Mouse (Mus musculus): ENCODE results near the gene Khnyn. TPM values are rescaled to one million over a fixed set of nuclear protein-coding genes. Genes with fewer than 3 reads are reported as not detected.

Khnyn gene
- polyA plus RNA-seq, 1 experiment from 2014 or later: 13.1 TPM

DNA sequence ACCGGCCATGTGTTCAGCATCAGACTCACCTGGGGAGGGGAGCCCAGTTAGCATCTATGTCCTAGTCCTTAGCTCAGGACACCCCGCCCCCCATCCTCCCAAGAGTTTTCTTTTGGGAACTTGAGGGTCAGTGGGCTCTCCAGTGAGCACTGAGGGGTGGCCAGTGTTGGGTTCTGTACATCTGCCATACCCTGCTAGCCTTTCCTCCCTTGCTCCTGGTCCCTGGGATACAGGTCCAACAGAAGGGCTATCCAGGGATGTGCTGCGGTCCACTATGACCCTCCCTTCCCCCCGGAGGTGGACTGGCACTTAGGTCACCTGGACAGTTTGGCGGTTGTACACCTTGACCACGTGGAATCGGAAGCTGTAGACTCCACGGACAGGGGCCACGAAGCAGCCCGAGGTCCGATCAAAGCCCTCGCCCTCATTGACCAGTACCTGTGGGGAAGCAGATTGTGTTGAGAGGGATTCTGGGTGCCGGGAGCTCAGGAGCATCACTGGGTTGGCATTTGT is 1.5 kb upstream of the Khnyn start:
- 96% methylated on average over 13 of the region's 13 CpGs for WGBS (ENCODE audit: missing documents)
- peaks cover 18% of the 10 kb centered on the region for H3K36me3 ChIP-seq (ENCODE audit: inconsistent target)
- peaks cover 19% of the 10 kb centered on the region for H3K79me2 ChIP-seq (ENCODE audit: inconsistent target)
- no peak overlapping the region for H3K27ac ChIP-seq
- H3K4me3 ChIP-seq (ENCODE audit: inconsistent target): no peak overlapping the region

DNA sequence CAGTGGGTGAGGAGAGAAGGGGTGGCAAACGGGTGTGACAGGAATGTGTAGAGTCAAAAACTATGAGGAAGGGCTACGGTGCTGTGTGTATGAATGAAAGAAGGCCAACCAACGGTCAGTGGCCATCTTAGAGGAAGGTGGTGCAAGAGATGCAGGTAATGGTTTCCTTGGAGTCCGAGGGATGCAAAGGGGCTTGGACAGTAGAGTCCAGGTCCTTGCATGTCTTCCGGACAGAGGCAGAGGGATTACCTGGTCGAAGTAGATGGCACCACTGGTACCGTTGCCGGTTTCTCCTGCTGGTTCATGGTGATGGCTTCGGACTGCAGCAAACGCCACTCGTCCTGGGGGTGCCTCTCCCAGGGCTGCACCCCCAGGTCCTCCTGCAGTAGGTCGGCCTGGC is 1.1 kb upstream of the Khnyn start:
- H3K27ac ChIP-seq: no peak overlapping the region
- H3K4me3 ChIP-seq (ENCODE audit: inconsistent target): no peak overlapping the region
- H3K79me2 ChIP-seq (ENCODE audit: inconsistent target): peaks cover 19% of the 10 kb centered on the region
- H3K36me3 ChIP-seq (ENCODE audit: inconsistent target): peaks cover 23% of the 10 kb centered on the region
- WGBS (ENCODE audit: missing documents): 96% methylated on average over 12 of the region's 12 CpGs

DNA sequence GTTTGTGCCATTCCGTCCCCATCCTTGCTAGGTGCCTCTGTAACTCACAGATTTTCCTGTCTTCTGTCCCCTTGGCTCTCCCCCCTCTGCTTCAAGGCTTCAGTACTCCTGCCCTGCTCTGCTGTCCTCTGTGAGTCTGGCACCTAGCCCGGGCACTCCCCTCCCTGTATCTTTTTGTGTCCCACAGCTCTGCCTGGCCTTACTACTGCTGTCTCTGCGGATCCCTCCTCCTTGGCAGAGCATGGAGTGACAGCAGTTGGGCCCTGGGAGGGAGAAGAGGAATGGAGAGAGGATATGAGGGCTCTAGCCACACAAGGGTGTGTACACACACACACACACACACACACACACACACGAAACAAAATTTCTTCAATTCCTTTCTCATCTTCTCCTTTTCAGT is 581 bp upstream of the Khnyn start, which contains the start of gene Cbln3:
TSS of gene Cbln3 (minus strand) at position 227 of the 400 bp plus-strand sequence.
- WGBS (ENCODE audit: missing documents): 73% methylated on average over 4 of the region's 4 CpGs
- Histone ChIP-seq H3K36me3 (ENCODE audit: inconsistent target) (peaks cover 28% of the 10 kb centered on the region), H3K4me3 (ENCODE audit: inconsistent target) (peak within 1 kb of the TSS; percentile 84), H3K27ac (peak within 1 kb of the TSS; percentile 80), H3K79me2 (ENCODE audit: inconsistent target) (peaks cover 19% of the 10 kb centered on the region)

DNA sequence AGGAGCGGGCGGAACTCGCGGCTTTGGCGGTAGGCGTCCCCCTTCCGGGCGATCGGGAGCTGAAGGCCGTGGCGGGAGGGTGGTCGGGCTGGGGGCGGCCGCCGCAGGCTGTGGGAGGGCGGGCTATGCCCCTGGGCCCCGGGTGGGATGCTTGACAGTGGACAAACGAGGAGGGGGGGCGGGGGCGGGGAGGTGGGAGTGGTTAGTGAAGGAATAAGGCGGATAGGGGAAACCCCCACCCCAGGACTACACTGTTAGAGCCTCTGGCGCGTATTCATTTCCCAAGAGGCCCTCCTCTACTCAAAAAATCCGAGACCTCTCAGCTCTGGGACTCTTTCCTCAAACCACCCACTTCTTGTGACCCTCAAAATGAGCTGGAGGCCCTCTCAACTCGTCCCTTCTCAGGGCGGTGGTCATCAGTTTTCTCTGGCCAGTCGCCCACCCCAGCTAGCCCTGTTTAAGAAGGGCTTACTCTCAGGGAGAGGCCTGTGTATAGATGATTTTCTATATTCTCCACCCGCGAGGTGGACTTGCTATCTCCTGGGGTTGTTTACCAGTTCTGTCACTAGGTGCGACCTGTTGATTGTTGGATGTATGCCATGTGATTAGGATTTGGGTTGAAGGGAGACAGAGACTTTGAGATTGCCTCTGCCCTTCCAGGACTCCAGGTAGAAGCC is 505 bp downstream of the Khnyn start:
- Histone ChIP-seq H3K4me3 (ENCODE audit: inconsistent target) (peak overlapping the region; percentile 84), H3K36me3 (ENCODE audit: inconsistent target) (peaks cover 39% of the 10 kb centered on the region), H3K79me2 (ENCODE audit: inconsistent target) (peaks cover 19% of the 10 kb centered on the region), H3K27ac (peak overlapping the region; percentile 80)
- under 1% methylated on average over 17 of the region's 30 CpGs for WGBS (ENCODE audit: missing documents)

DNA sequence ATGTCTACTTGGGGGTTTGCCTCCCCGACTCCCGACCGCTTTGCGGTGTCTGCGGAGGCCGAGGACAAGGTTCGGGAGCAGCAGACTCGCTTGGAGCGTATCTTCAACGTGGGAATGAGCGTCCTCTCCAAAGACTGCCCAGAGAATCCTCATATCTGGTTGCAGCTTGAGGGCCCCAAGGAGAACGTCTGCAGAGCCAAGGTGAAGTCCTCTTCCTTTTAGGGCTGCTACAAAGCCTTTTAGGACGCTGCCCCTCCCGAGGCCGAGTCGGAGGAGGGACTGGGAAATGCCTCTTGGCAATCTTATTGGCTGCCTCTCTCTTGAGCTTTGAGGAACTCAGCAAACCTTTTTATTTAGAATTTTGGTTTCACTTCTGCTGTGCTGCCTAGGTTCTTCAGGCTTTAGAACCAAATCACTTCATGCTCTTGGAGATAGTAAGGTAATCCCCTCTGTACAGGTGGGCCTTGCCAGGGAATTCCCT is 1.1 kb downstream of the Khnyn start:
- Histone ChIP-seq H3K79me2 (ENCODE audit: inconsistent target) (peaks cover 19% of the 10 kb centered on the region), H3K4me3 (ENCODE audit: inconsistent target) (peak overlapping the region; percentile 84), H3K27ac (peak overlapping the region; percentile 80), H3K36me3 (ENCODE audit: inconsistent target) (peaks cover 44% of the 10 kb centered on the region)
- 1% methylated on average over 16 of the region's 16 CpGs for WGBS (ENCODE audit: missing documents)

DNA sequence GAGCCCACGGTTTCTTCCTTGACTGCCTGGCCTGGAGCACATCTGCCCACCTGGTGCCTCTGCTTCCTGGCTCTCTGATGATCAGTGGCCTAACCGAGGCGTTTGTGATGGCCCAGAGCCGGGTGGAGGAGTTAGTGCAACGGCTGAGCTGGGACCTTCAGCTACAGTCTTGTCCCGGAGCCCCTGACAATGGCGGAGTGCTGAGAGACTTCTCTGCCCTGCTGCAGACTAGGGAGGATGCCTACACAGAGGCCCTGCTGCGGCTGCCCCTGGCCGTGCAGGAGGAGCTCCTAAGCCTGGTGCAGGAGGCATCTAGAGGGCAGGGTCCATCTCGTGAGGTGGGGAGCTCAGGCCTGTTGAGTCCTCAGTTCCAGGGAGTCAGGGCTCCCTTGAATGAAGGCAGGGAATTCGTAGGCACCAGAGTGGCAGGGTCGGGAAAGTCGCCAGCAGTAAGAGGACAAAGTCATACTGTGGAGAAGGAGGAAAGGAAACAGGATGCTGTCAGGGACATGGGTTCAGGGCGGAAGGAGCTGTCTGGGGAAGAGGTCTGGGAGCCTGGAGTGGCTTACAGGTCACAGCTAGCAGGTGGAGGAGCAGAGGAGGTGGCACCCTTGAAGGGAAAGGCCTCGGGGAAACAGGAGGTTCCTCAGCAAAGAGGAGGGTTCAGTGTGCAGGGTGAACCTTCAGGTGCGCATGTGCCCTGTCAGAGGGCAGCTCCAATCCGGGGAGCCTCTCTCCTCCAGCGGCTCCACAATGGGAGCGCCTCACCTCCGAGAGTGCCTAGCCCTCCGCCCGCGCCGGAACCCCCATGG is 2.0 kb downstream of the Khnyn start:
- Histone ChIP-seq H3K27ac (peak overlapping the region; percentile 80), H3K36me3 (ENCODE audit: inconsistent target) (peaks cover 53% of the 10 kb centered on the region), H3K4me3 (ENCODE audit: inconsistent target) (peak overlapping the region; percentile 84; the same call in 1 of the 2 replicates), H3K79me2 (ENCODE audit: inconsistent target) (peaks cover 19% of the 10 kb centered on the region)
- 86% methylated on average over 23 of the region's 24 CpGs for WGBS (ENCODE audit: missing documents)

DNA sequence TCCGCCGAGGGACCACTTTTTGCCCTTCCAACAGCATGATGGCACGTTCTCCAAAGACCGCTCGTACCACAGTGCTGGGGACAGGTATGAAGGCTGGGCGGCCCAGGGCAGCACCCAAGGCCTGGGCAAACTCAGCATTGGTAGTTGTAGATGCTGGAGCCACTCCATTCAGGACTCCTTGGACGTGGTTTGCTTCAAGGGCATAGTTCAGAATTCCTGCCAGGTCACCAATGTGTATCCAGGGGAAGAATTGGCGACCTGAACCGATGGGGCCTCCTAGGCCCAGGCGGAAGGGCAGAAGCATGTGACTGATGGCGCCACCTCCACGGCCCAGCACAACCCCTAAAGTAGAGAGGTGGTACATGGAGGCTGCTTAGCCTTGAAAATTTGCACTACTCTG is 12.9 kb downstream of the Khnyn start:
- Histone ChIP-seq H3K27ac (no peak overlapping the region), H3K79me2 (ENCODE audit: inconsistent target) (no peaks in the 10 kb centered on the region), H3K36me3 (ENCODE audit: inconsistent target) (peaks cover 40% of the 10 kb centered on the region), H3K4me3 (ENCODE audit: inconsistent target) (no peak overlapping the region)
- WGBS (ENCODE audit: missing documents): 94% methylated on average over 12 of the region's 12 CpGs

DNA sequence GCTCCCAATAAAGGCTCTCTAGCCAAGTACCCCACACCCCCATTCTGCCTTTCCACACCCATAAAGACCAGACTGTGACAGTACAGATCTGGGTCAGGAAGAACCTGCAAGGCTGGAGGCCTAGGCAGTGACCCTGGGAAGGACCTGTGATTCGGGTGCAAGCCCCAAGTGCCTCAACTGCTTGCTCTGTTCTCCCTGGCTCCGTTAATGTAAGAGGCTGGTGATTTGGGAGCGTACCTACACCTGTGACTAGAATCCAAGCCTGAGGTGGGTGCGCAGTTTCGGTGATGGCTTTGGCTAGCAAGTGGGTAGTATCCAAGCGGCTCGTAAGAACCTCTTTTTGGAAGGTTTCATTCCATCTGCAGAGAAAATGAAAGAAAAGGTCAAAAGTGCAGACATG is 14.2 kb downstream of the Khnyn start:
- H3K27ac ChIP-seq: no peak overlapping the region
- no peaks in the 10 kb centered on the region for H3K79me2 ChIP-seq (ENCODE audit: inconsistent target)
- WGBS (ENCODE audit: missing documents): 93% methylated on average over 7 of the region's 7 CpGs
- H3K36me3 ChIP-seq (ENCODE audit: inconsistent target): peaks cover 27% of the 10 kb centered on the region
- H3K4me3 ChIP-seq (ENCODE audit: inconsistent target): no peak overlapping the region

DNA sequence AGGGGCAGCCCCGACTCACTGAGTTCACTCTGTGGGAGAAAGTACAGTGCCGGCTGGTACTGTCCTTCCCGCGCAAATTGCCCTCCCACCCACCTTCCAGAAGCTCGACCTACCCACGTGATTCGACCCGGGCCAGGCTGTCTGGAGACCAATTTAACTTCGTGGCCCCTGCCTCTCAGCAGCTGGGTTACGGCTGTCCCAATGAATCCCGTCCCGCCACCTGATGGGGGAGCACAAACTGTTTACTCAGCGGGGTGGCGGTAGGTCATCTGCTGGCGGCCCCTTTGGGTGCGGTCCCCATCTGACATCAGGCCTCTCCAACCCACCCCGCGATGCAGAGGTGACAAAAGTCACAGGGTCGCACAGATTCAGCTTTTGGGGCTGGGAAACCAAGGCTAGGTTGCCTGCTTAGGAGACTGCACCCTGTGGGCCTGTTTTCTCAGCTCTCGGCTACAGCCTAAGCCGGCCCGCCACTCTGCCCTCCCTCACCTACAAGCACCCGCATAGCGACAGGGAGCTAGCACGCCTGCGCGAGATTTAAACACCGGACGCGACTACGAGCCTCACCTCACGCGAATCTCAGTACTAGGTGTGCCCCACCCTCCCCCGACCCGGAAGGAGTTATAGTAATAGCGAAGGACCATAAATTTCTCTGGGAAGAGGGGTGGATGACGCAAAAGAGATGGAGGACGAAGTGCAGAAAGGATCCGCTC is 15.1 kb downstream of the Khnyn start, which contains the start of gene Sdr39u1:
TSS of gene Sdr39u1 (minus strand) at position 593 of the 713 bp plus-strand sequence.
- 9% methylated on average over 39 of the region's 39 CpGs for WGBS (ENCODE audit: missing documents)
- Histone ChIP-seq H3K4me3 (ENCODE audit: inconsistent target) (peak within 1 kb of the TSS; percentile 19; the same call in 1 of the 2 replicates), H3K27ac (no peak within 1 kb of the TSS), H3K36me3 (ENCODE audit: inconsistent target) (peaks cover 18% of the 10 kb centered on the region), H3K79me2 (ENCODE audit: inconsistent target) (no peaks in the 10 kb centered on the region)

DNA sequence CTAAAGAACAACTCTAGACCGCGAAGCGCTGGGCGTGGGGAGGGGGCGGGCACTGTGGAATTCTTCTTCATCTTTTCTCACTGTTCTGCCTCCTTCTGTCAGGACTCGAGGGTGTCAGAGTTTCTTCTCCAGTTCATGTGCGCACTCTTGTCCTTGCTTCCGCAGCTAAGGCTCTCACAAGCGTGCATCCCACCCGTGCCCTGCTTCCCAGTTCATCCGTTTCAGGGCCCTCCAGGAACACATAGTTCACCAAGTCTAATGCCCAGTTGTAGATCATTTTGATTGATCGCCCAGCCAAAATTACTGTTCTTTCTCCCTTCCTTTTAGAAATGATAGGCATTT is 15.6 kb downstream of the Khnyn start:
- H3K27ac ChIP-seq: no peak overlapping the region
- H3K79me2 ChIP-seq (ENCODE audit: inconsistent target): no peaks in the 10 kb centered on the region
- WGBS (ENCODE audit: missing documents): 12% methylated on average over 12 of the region's 12 CpGs
- H3K4me3 ChIP-seq (ENCODE audit: inconsistent target): peak overlapping the region; percentile 19; the same call in 1 of the 2 replicates
- H3K36me3 ChIP-seq (ENCODE audit: inconsistent target): peaks cover 13% of the 10 kb centered on the region

DNA sequence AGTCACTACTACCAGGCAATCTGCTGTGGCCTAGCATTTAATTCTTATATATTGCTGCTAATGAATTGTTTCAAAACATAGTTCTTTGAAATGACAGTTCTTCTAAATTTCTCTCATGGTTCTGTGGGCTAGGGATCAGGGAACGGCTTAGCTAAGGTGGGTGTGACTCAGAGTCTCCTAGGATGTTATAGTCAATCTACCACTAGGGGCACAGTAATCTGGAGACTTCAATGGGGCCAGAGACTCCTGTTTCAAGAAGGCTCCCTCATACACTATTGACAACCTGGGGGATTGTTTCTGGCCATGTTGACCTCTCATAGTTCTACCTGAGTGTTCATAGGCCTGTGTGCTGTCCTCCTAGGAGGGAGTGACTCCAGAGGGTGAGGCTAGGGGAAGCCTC is 20.8 kb downstream of the Khnyn start:
- Histone ChIP-seq H3K79me2 (ENCODE audit: inconsistent target) (no peaks in the 10 kb centered on the region), H3K27ac (no peak overlapping the region), H3K4me3 (ENCODE audit: inconsistent target) (no peak overlapping the region), H3K36me3 (ENCODE audit: inconsistent target) (no peaks in the 10 kb centered on the region)
- 5% methylated on average over 1 of the region's 1 CpGs for WGBS (ENCODE audit: missing documents)

DNA sequence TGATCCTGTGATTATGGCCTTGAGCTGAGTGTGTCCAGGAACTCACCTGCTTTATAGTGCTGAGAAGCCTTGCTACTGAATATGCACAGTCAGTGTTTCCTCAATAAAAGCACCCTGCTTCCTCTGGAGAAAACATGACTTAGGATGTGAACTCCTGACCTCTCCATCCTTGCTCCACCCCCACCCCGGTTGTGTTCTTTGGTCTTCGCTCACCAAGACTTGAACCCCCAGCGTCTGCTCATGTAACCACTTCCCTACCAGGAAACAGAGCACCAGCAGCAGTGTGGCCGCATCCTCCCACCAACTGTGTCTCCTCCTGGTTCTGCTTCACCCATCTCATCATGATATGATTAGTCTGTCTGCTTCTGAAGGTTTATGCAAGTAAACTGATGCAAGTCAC is 28.7 kb downstream of the Khnyn start:
- H3K36me3 ChIP-seq (ENCODE audit: inconsistent target): no peaks in the 10 kb centered on the region
- H3K79me2 ChIP-seq (ENCODE audit: inconsistent target): no peaks in the 10 kb centered on the region
- 9% methylated on average over 4 of the region's 4 CpGs for WGBS (ENCODE audit: missing documents)
- no peak overlapping the region for H3K27ac ChIP-seq
- H3K4me3 ChIP-seq (ENCODE audit: inconsistent target): no peak overlapping the region

DNA sequence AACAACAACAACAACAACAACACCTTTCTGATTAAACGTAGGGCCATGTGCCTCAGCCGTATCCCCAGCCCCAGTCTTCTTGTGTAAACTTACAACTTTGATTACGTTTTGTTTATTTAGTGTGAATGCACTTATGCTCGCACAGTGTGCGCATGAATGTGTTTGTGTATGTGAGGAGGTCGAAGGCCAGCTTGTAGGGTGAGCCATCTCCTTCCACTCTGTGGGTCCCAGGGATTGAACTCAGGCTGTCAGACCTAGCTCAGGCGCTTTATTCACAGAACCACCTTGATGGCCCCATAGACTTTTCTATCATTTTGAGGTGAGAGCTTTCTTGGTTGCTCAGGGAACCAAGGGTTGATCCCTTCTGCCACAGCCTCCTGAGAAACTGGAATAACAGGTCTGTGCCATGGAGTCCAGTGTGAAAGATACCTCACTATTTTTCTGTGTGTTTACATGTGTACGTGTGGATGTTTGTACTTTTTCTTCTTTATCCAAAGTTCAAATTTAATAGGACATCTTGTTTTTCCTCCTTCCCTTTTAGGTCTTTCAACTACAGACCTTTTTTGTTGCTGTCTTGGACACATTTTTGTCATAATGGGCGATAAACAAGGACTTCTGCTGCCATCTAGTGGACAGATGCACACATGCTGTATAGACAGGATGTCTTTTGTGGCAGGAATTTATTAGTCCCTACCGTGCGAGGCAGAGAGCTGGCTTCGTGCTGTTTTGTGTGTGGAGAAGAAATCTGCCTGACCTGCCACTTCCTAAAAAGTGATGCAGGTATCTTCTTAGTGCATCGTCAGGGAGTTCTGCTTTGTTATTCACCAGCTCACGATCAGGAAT is 33.7 kb downstream of the Khnyn start:
- Histone ChIP-seq H3K4me3 (ENCODE audit: inconsistent target) (no peak overlapping the region), H3K27ac (no peak overlapping the region), H3K36me3 (ENCODE audit: inconsistent target) (no peaks in the 10 kb centered on the region), H3K79me2 (ENCODE audit: inconsistent target) (no peaks in the 10 kb centered on the region)
- 49% methylated on average over 13 of the region's 14 CpGs for WGBS (ENCODE audit: missing documents)
